Mouse (Mus musculus) E14TG2a.4 (cell line): ENCODE results near the gene Svs5.
A peak's percentile ranks its signal among the peaks of the same experiment; 100 is the strongest.

Experiments
- H3K27me3 ChIP-seq: 2 replicates; pipeline ENCODE4 v1.6.1; 2014; ENCODE audit warnings: low read length, control low read depth; ENCODE audit not compliant: insufficient read depth
- H3K36me3 ChIP-seq: 2 replicates; pipeline ENCODE4 v1.6.1; 2014; ENCODE audit warnings: low read length, control low read depth; ENCODE audit not compliant: insufficient read depth
- H3K4me1 ChIP-seq: replicated peaks from 2 replicates; pipeline ENCODE4 v1.6.1; 2014; ENCODE audit warnings: low read depth, low read length, control low read depth
- H3K4me3 ChIP-seq: replicated peaks from 2 replicates; pipeline ENCODE4 v1.5.1; 2014; ENCODE audit warnings: mild to moderate bottlenecking, low read length
- H3K9me3 ChIP-seq: 2 replicates; pipeline ENCODE4 v1.6.1; 2014; ENCODE audit warnings: low read length, control low read depth
- CTCF ChIP-seq: conservative IDR thresholded peaks from 2 replicates; pipeline ENCODE4 v1.5.1; 2014; ENCODE audit warnings: low read length
- NANOG ChIP-seq: IDR thresholded peaks from 2 replicates; pipeline ENCODE4 v1.6.1; 2014; ENCODE audit warnings: borderline replicate concordance, low read length, mixed read lengths
- POU5F1 ChIP-seq: IDR thresholded peaks from 2 replicates; pipeline ENCODE4 v1.6.1; 2014; ENCODE audit warnings: low read length, borderline replicate concordance

Gene Svs5

DNA sequence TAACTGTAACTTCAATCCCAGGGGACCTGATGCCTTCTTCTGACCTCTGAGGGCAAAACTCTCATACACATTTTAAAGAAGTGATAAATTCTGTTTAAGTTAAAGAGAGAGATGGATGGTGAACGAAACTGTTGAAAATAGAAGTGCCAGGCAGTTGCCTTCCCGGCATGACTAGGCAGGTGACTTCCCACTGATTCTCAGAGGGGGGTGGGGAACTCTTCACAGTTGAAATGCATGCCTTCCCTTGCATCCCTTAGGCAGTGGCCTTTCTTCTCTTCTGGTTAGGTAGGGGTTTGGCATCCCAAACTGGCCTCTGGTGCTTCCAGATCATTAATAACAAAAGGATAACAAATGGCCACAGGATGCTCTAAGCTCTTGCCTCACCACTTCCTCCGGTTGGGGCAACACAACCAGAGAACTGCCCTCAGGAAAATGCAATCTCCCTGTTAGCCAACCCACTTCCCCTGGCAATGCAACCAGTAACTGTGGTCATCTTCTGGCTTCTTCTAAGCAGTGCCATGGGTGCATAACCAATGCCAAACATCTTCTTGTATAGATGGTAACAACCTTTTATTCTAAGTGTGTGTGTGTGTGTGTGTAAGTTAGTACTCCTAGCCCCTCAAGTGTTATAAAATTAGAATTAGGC, 40.0 kb downstream of the Svs5 start:
- Histone ChIP-seq H3K27me3 (peaks cover 2% of the 10 kb centered on the region; the same call in 1 of the 2 replicates), H3K4me1 (peaks cover 14% of the 10 kb centered on the region), H3K36me3 (no peaks in the 10 kb centered on the region), H3K9me3 (no peaks in the 10 kb centered on the region), H3K4me3 (no peak overlapping the region)
- TF ChIP-seq NANOG (no peak), CTCF (no peak), POU5F1 (no peak)

DNA sequence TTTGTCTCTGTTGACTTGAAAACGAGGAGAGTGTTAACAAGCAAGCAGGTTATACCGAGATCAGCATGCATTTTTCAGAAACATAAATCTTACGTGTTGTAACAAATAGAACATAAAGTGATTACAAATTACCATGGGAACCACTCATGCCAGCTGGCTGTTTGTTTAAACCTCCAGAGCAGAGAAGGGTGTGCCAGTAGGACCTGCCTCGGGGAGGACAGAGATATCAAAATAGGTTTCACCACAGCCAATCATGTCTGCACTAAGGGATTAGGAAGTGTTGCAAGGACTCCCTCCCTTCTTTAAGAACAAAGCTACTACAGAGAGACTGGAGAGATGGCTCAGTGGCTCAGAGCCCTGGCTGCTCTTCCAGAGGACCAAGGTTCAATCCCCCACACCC, 40.6 kb downstream of the Svs5 start:
- H3K4me3 ChIP-seq, result no peak overlapping the region
- H3K9me3 ChIP-seq, result no peaks in the 10 kb centered on the region
- no peak for TF ChIP-seq CTCF
- no peak for TF ChIP-seq POU5F1
- no peak for TF ChIP-seq NANOG
- no peaks in the 10 kb centered on the region for H3K36me3 ChIP-seq
- peaks cover 2% of the 10 kb centered on the region; the same call in 1 of the 2 replicates for H3K27me3 ChIP-seq
- H3K4me1 ChIP-seq, result peaks cover 14% of the 10 kb centered on the region

DNA sequence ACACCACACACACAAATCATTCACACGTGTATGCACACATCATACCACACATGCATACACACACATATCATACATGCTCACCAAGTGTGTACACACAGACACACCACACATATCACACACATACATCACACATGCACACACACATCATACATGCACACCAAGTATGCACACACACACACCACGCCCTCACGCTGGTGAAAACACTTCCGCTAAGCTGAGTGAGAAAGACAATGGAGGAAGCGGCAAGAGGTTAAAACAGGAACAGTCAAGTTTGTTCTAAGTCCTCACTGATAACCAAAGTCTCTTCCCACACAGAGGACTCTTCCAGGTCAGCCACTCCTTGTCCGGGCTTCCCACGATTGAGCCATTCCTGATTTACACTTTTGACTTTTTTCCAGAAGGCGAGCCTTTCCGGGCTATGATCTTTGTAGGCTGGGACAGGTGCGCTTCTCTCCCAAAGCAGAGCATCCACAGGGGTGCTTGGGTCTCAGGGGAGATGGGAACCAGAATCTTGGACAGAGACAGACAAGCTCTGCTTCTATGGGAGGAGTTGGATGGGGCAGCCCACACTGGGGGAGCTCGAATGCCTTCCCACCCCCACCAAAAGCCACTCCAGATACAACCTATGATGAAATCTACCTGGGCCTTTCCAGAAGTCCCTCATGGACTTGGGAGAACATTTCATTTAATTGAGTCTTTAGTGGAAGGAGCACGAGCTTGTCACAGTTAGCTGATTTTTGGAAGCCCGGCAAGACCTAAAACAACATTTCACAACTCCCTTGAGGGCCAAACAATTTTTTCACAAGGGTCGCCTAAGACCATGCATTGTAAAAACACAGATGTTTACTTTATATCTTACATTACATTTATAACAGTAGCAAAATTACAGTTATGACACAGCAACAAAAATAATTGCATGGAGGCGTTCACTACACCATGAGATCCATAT, 45.2 kb downstream of the Svs5 start:
- no peaks in the 10 kb centered on the region for H3K4me1 ChIP-seq
- H3K27me3 ChIP-seq, result peaks cover 5% of the 10 kb centered on the region
- no peak overlapping the region for H3K4me3 ChIP-seq
- TF ChIP-seq POU5F1 (no peak), NANOG (no peak), CTCF (no peak)
- no peaks in the 10 kb centered on the region for H3K9me3 ChIP-seq
- no peaks in the 10 kb centered on the region for H3K36me3 ChIP-seq

DNA sequence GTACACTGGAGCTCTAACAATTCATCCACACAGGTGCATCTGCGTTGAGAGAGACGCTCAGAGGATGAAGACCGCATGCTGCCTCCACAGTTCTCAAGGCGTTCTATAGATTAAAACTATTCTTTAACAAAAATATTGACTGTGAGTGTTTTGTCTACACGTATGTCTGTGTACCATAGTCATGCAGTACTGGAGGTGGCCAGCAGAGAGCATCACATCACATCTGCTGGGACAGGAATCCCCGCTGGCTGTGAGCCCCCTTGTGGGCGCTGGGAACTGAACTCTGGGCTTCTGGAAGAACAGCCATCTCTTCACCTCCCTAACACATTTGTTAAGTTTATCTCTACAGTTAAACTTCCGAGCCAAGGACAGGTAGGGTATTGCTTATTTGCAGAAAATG, 49.2 kb downstream of the Svs5 start:
- peak; percentile 70 for TF ChIP-seq CTCF
- no peak for TF ChIP-seq POU5F1
- TF ChIP-seq NANOG, result no peak
- peaks cover 4% of the 10 kb centered on the region; the same call in 1 of the 2 replicates for H3K4me1 ChIP-seq
- H3K4me3 ChIP-seq, result no peak overlapping the region
- peaks cover 24% of the 10 kb centered on the region for H3K27me3 ChIP-seq
- H3K9me3 ChIP-seq, result no peaks in the 10 kb centered on the region
- H3K36me3 ChIP-seq, result no peaks in the 10 kb centered on the region

DNA sequence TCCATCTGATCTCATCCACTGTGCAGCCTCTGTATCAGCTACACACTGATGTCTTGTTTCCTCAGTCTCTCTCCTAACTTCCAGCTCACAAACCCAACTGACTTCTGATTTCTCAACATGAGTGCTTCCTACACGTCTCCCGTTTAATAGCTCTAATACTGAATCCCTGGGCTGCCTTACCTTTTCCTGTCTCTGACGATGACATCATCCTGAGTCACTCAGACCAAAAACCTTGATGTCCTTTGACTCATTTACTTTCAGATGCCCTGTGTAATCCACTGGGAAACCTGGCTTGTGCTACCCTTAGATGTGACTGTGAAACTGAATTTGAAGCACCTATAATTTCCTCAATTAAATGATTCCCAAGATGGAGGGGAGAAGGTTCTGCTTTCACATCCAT, 50.4 kb downstream of the Svs5 start:
- no peak for TF ChIP-seq POU5F1
- TF ChIP-seq CTCF, result no peak; the same call in 1 of the 2 replicates
- TF ChIP-seq NANOG, result no peak
- no peak overlapping the region for H3K4me3 ChIP-seq
- no peaks in the 10 kb centered on the region for H3K36me3 ChIP-seq
- H3K27me3 ChIP-seq, result peaks cover 35% of the 10 kb centered on the region
- peaks cover 4% of the 10 kb centered on the region; the same call in 1 of the 2 replicates for H3K4me1 ChIP-seq
- no peaks in the 10 kb centered on the region for H3K9me3 ChIP-seq
